Mouse (Mus musculus) spleen, adult 2 months (tissue): ENCODE measurements around the gene Jakmip3.

Experiments
- CTCF ChIP-seq: fragments of 200-500 bp; IDR thresholded peaks from 2 replicates; pipeline ENCODE4 v1.5.1; 2011; ENCODE audit warnings: mild to moderate bottlenecking, inconsistent platforms; ENCODE audit not compliant: insufficient read depth, insufficient read length, insufficient replicate concordance; ENCODE audit errors: extremely low read depth
- POLR2A ChIP-seq: fragments of 200-500 bp; IDR thresholded peaks from 2 replicates; pipeline ENCODE4 v1.6.1; 2011; ENCODE audit warnings: low read depth, low read length, inconsistent platforms

DNA sequence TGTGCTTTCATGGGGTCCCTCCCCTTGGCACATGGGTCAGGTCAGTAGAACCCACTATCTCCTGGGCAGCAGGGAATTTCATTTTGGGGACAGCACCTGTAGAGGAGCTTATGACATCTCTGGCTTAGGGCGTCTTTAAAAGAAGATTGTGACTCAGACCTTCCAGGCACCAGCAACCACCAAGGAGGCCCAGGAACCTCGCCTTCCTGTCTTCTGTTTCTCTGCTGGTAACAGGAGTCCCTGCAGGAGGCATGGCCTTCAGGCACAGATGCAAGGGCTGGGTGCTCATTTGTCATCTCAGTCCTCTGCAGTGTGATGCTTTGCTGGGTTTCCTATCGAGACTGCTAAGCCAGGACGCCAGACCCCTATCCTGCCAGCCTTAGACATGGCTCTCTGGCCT, 188.5 kb downstream of the Jakmip3 start:
- TF ChIP-seq POLR2A (no peak), CTCF (no peak)
